Mouse (Mus musculus): Measurements from ENCODE around the gene Pon3. TPM values are rescaled to one million over a fixed set of nuclear protein-coding genes. Genes with fewer than 3 reads are reported as not detected.

Gene Pon3
- polyA plus RNA-seq, 1 experiment from 2014 or later, result 7.1 TPM

- Histone ChIP-seq H3K36me3 (ENCODE audit: control insufficient read depth, insufficient read depth, low read length) (no peaks in the 10 kb centered on the region), H3K27ac (ENCODE audit: low read depth, low read length) (no peak overlapping the region), H3K4me3 (ENCODE audit: low read depth, low read length) (no peak overlapping the region), H3K9ac (ENCODE audit: low read length) (no peak overlapping the region), H3K27me3 (ENCODE audit: control insufficient read depth, insufficient read depth, low read length) (no peaks in the 10 kb centered on the region), H3K4me2 (no peak overlapping the region), H3K9me3 (ENCODE audit: control insufficient read depth, low read length) (no peaks in the 10 kb centered on the region), H3K4me1 (ENCODE audit: control insufficient read depth, insufficient read depth, low read length) (peaks cover 6% of the 10 kb centered on the region; the same call in 1 of the 2 replicates)
- WGBS, result 80% methylated on average over 5 of the region's 5 CpGs
- no peak for DNase-seq (ENCODE audit: low spot score, missing footprints)
- no peak for ATAC-seq (ENCODE audit: low FRiP score)
Measured at GRCm38 (mm10) chr6:5292841-5293240, 36.8 kb upstream of the Pon3 start.

GRCm38 (mm10) chr6:5291450-5291849, 35.4 kb upstream of the Pon3 start:
- H3K4me3 ChIP-seq (ENCODE audit: low read depth, low read length), result no peak overlapping the region
- H3K27ac ChIP-seq (ENCODE audit: low read depth, low read length), result no peak overlapping the region
- H3K36me3 ChIP-seq (ENCODE audit: control insufficient read depth, insufficient read depth, low read length), result no peaks in the 10 kb centered on the region
- no peaks in the 10 kb centered on the region for H3K27me3 ChIP-seq (ENCODE audit: control insufficient read depth, insufficient read depth, low read length)
- H3K4me1 ChIP-seq (ENCODE audit: control insufficient read depth, insufficient read depth, low read length), result no peaks in the 10 kb centered on the region
- DNase-seq (ENCODE audit: low spot score, missing footprints), result no peak
- no peak for ATAC-seq (ENCODE audit: low FRiP score)
- no peaks in the 10 kb centered on the region for H3K9me3 ChIP-seq (ENCODE audit: control insufficient read depth, low read length)
- 88% methylated on average over 4 of the region's 4 CpGs for WGBS
- H3K4me2 ChIP-seq, result no peak overlapping the region
- no peak overlapping the region for H3K9ac ChIP-seq (ENCODE audit: low read length)

- no peaks in the 10 kb centered on the region for H3K36me3 ChIP-seq (ENCODE audit: control insufficient read depth, insufficient read depth, low read length)
- DNase-seq (ENCODE audit: low spot score, missing footprints) (no peak), ATAC-seq (ENCODE audit: low FRiP score) (no peak)
- H3K27me3 ChIP-seq (ENCODE audit: control insufficient read depth, insufficient read depth, low read length), result no peaks in the 10 kb centered on the region
- H3K4me3 ChIP-seq (ENCODE audit: low read depth, low read length), result no peak overlapping the region
- H3K9me3 ChIP-seq (ENCODE audit: control insufficient read depth, low read length), result no peaks in the 10 kb centered on the region
- no peaks in the 10 kb centered on the region for H3K4me1 ChIP-seq (ENCODE audit: control insufficient read depth, insufficient read depth, low read length)
- no peak overlapping the region for H3K27ac ChIP-seq (ENCODE audit: low read depth, low read length)
- no peak overlapping the region for H3K9ac ChIP-seq (ENCODE audit: low read length)
- WGBS, result 62% methylated on average over 5 of the region's 5 CpGs
- no peak overlapping the region for H3K4me2 ChIP-seq
Measured at GRCm38 (mm10) chr6:5287919-5288318, 31.8 kb upstream of the Pon3 start.

- H3K36me3 ChIP-seq (ENCODE audit: control insufficient read depth, insufficient read depth, low read length), result no peaks in the 10 kb centered on the region
- WGBS, result 86% methylated on average over 2 of the region's 2 CpGs
Measured at GRCm38 (mm10) chr6:5287392-5287791, 31.3 kb upstream of the Pon3 start.

GRCm38 (mm10) chr6:5282418-5282817, 26.3 kb upstream of the Pon3 start:
- Histone ChIP-seq H3K4me3 (ENCODE audit: low read depth, low read length) (no peak overlapping the region), H3K4me2 (no peak overlapping the region), H3K27ac (ENCODE audit: low read depth, low read length) (no peak overlapping the region), H3K4me1 (ENCODE audit: control insufficient read depth, insufficient read depth, low read length) (no peaks in the 10 kb centered on the region), H3K36me3 (ENCODE audit: control insufficient read depth, insufficient read depth, low read length) (no peaks in the 10 kb centered on the region), H3K9ac (ENCODE audit: low read length) (no peak overlapping the region), H3K9me3 (ENCODE audit: control insufficient read depth, low read length) (no peaks in the 10 kb centered on the region), H3K27me3 (ENCODE audit: control insufficient read depth, insufficient read depth, low read length) (no peaks in the 10 kb centered on the region)
- ATAC-seq (ENCODE audit: low FRiP score) (no peak), DNase-seq (ENCODE audit: low spot score, missing footprints) (no peak)
- 84% methylated on average over 7 of the region's 7 CpGs for WGBS

More at GRCm38 (mm10) chr6:5287392-5287791, 31.3 kb upstream of the Pon3 start:
- H3K27ac ChIP-seq (ENCODE audit: low read depth, low read length), result no peak overlapping the region
- ATAC-seq (ENCODE audit: low FRiP score), result no peak
- H3K4me3 ChIP-seq (ENCODE audit: low read depth, low read length), result no peak overlapping the region
- H3K27me3 ChIP-seq (ENCODE audit: control insufficient read depth, insufficient read depth, low read length), result no peaks in the 10 kb centered on the region
- H3K9me3 ChIP-seq (ENCODE audit: control insufficient read depth, low read length), result no peaks in the 10 kb centered on the region
- H3K4me1 ChIP-seq (ENCODE audit: control insufficient read depth, insufficient read depth, low read length), result no peaks in the 10 kb centered on the region
- DNase-seq (ENCODE audit: low spot score, missing footprints), result no peak
- H3K4me2 ChIP-seq, result no peak overlapping the region
- no peak overlapping the region for H3K9ac ChIP-seq (ENCODE audit: low read length)

GRCm38 (mm10) chr6:5280576-5281305, 24.7 kb upstream of the Pon3 start:
- H3K27me3 ChIP-seq (ENCODE audit: control insufficient read depth, insufficient read depth, low read length), result no peaks in the 10 kb centered on the region
- H3K27ac ChIP-seq (ENCODE audit: low read depth, low read length), result no peak overlapping the region
- no peak overlapping the region for H3K4me3 ChIP-seq (ENCODE audit: low read depth, low read length)
- no peak overlapping the region for H3K9ac ChIP-seq (ENCODE audit: low read length)
- no peaks in the 10 kb centered on the region for H3K9me3 ChIP-seq (ENCODE audit: control insufficient read depth, low read length)
- ATAC-seq (ENCODE audit: low FRiP score) (no peak), DNase-seq (ENCODE audit: low spot score, missing footprints) (no peak)
- no peaks in the 10 kb centered on the region for H3K36me3 ChIP-seq (ENCODE audit: control insufficient read depth, insufficient read depth, low read length)
- H3K4me2 ChIP-seq, result no peak overlapping the region
- no peaks in the 10 kb centered on the region for H3K4me1 ChIP-seq (ENCODE audit: control insufficient read depth, insufficient read depth, low read length)
- 60% methylated on average over 6 of the region's 6 CpGs for WGBS

- ATAC-seq (ENCODE audit: low FRiP score), result no peak
- Histone ChIP-seq H3K4me3 (ENCODE audit: low read depth, low read length) (no peak overlapping the region), H3K4me2 (no peak overlapping the region), H3K9me3 (ENCODE audit: control insufficient read depth, low read length) (no peaks in the 10 kb centered on the region), H3K9ac (ENCODE audit: low read length) (no peak overlapping the region), H3K27ac (ENCODE audit: low read depth, low read length) (no peak overlapping the region), H3K36me3 (ENCODE audit: control insufficient read depth, insufficient read depth, low read length) (peaks cover 2% of the 10 kb centered on the region; the same call in 1 of the 2 replicates), H3K27me3 (ENCODE audit: control insufficient read depth, insufficient read depth, low read length) (no peaks in the 10 kb centered on the region), H3K4me1 (ENCODE audit: control insufficient read depth, insufficient read depth, low read length) (no peaks in the 10 kb centered on the region)
- 69% methylated on average over 5 of the region's 5 CpGs for WGBS
- DNase-seq (ENCODE audit: low spot score, missing footprints), result no peak
Measured at GRCm38 (mm10) chr6:5277972-5278371, 21.9 kb upstream of the Pon3 start.

- WGBS, result 89% methylated on average over 6 of the region's 6 CpGs
- H3K9ac ChIP-seq (ENCODE audit: low read length), result no peak overlapping the region
- H3K4me3 ChIP-seq (ENCODE audit: low read depth, low read length), result no peak overlapping the region
- H3K4me1 ChIP-seq (ENCODE audit: control insufficient read depth, insufficient read depth, low read length), result no peaks in the 10 kb centered on the region
- H3K36me3 ChIP-seq (ENCODE audit: control insufficient read depth, insufficient read depth, low read length), result peaks cover 2% of the 10 kb centered on the region; the same call in 1 of the 2 replicates
- no peak for DNase-seq (ENCODE audit: low spot score, missing footprints)
- H3K9me3 ChIP-seq (ENCODE audit: control insufficient read depth, low read length), result no peaks in the 10 kb centered on the region
- H3K27ac ChIP-seq (ENCODE audit: low read depth, low read length), result no peak overlapping the region
- H3K27me3 ChIP-seq (ENCODE audit: control insufficient read depth, insufficient read depth, low read length), result no peaks in the 10 kb centered on the region
- H3K4me2 ChIP-seq, result no peak overlapping the region
- ATAC-seq (ENCODE audit: low FRiP score), result no peak
Measured at GRCm38 (mm10) chr6:5269641-5270040, 13.6 kb upstream of the Pon3 start.

GRCm38 (mm10) chr6:5264793-5265192, 8.7 kb upstream of the Pon3 start:
- peak; percentile 42; the same call in 1 of the 2 replicates for ATAC-seq (ENCODE audit: low FRiP score)
- Histone ChIP-seq H3K4me2 (no peak overlapping the region), H3K4me1 (ENCODE audit: control insufficient read depth, insufficient read depth, low read length) (no peaks in the 10 kb centered on the region), H3K4me3 (ENCODE audit: low read depth, low read length) (no peak overlapping the region), H3K36me3 (ENCODE audit: control insufficient read depth, insufficient read depth, low read length) (no peaks in the 10 kb centered on the region), H3K27ac (ENCODE audit: low read depth, low read length) (no peak overlapping the region), H3K9me3 (ENCODE audit: control insufficient read depth, low read length) (no peaks in the 10 kb centered on the region), H3K9ac (ENCODE audit: low read length) (no peak overlapping the region), H3K27me3 (ENCODE audit: control insufficient read depth, insufficient read depth, low read length) (no peaks in the 10 kb centered on the region)
- 69% methylated on average over 8 of the region's 8 CpGs for WGBS
- DNase-seq (ENCODE audit: low spot score, missing footprints), result peak; percentile 81

All from midbrain, embryonic 11.5 days (tissue).